Mouse (Mus musculus) leukemia stem cell, adult 10-12 weeks (primary cell): Measurements from ENCODE around the gene Olfr48. TPM values are rescaled to one million over a fixed set of nuclear protein-coding genes. Genes with fewer than 3 reads are reported as not detected.

Experiments used
- polyA plus RNA-seq: library from polyadenylated mRNA; stranded (reverse); fragments of >175 nt; gene quantifications from 2 replicates; pipeline ENCODE4 v1.2.3, GENCODE M21; 2012; ENCODE audit warnings: low replicate concordance

Gene Olfr48
- not detected in 2 replicates for polyA plus RNA-seq

GRCm38 (mm10) chr2:89848105-89848504, at the start of gene Olfr48:
TSS of gene Olfr48 (minus strand) at chr2:89848205.

GRCm38 (mm10) chr2:89878137-89878536, 30.1 kb upstream of the Olfr48 start, which contains the start of gene Olfr1257:
TSS of gene Olfr1257 (plus strand) at chr2:89878437.

GRCm38 (mm10) chr2:89841455-89841854, 6.5 kb downstream of the Olfr48 start, which contains the start of gene Olfr1256:
TSS of gene Olfr1256 (minus strand) at chr2:89841555.

GRCm38 (mm10) chr2:89811751-89812150, 36.3 kb downstream of the Olfr48 start, which contains the start of gene Olfr1255:
TSS of gene Olfr1255 (plus strand) at chr2:89812051.

DNA sequence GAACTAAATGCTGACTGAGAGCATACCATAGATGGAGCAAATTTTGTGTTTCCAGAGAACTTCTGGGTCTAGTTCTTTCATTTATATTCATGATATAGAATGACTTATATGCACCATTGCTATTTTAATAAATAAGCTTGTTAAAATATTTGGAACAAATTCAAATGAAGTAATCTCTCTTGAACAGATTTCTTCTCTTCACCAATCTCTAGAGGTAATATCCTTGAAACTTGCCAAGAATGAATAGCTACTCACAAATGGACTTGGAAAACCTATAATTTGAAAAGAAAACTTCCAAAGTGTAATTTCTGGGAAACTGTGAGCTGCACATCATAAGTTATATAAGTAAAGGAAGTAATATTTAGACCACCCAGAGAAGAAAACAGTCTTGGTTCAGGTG, 54.5 kb downstream of the Olfr48 start, which contains the start of gene Olfr1254:
Gene Olfr1254 (minus strand): TSS at position 101 of the 400 bp plus-strand sequence.

Other genes with a start within 250 kb of the Olfr48 start
- not detected in 2 replicates for gene Olfr1247, start 234.1 kb downstream of the Olfr48 start, polyA plus RNA-seq
- gene Olfr1248, start 230.0 kb downstream of the Olfr48 start, polyA plus RNA-seq = not detected in 2 replicates
- not detected in 2 replicates for gene Olfr1249, start 213.2 kb downstream of the Olfr48 start, polyA plus RNA-seq
- gene Olfr1250, start 186.7 kb downstream of the Olfr48 start, polyA plus RNA-seq = not detected in 2 replicates
- not detected in 2 replicates for gene Olfr1251, start 176.3 kb downstream of the Olfr48 start, polyA plus RNA-seq
- not detected in 2 replicates for gene Olfr1252, start 123.2 kb downstream of the Olfr48 start, polyA plus RNA-seq
- 0.05 TPM in 1 of 2 replicates, not detected in the other for gene Olfr1253, start 91.1 kb downstream of the Olfr48 start, polyA plus RNA-seq
- not detected in 2 replicates for gene Olfr1254, start 54.6 kb downstream of the Olfr48 start, polyA plus RNA-seq
- gene Olfr1255, start 36.2 kb downstream of the Olfr48 start, polyA plus RNA-seq = not detected in 2 replicates
- gene Olfr1256, start 6.7 kb downstream of the Olfr48 start, polyA plus RNA-seq = not detected in 2 replicates
- gene Olfr1257, start 30.2 kb upstream of the Olfr48 start, polyA plus RNA-seq = not detected in 2 replicates
- gene Olfr1258, start 79.1 kb upstream of the Olfr48 start, polyA plus RNA-seq = not detected in 2 replicates
- not detected in 2 replicates for gene Olfr1259, start 100.5 kb upstream of the Olfr48 start, polyA plus RNA-seq
- gene Olfr1260, start 126.1 kb upstream of the Olfr48 start, polyA plus RNA-seq = not detected in 2 replicates
- gene Olfr1261, start 143.0 kb upstream of the Olfr48 start, polyA plus RNA-seq = not detected in 2 replicates
- gene Olfr1262, start 151.9 kb upstream of the Olfr48 start, polyA plus RNA-seq = not detected in 2 replicates
- gene Olfr1263, start 163.9 kb upstream of the Olfr48 start, polyA plus RNA-seq = not detected in 2 replicates
- gene Olfr1264, start 177.4 kb upstream of the Olfr48 start, polyA plus RNA-seq = not detected in 2 replicates
- not detected in 2 replicates for gene Olfr1265, start 187.1 kb upstream of the Olfr48 start, polyA plus RNA-seq
- gene Olfr140, start 215.4 kb upstream of the Olfr48 start, polyA plus RNA-seq = not detected in 2 replicates